Mouse (Mus musculus) MEL (cell line): ENCODE measurements around the gene Mettl23. TPM values are rescaled to one million over a fixed set of nuclear protein-coding genes. Genes with fewer than 3 reads are reported as not detected.

ENCODE experiments used
- DNase-seq: peaks from one replicate; pipeline ENCODE4 v3.0.0; 2011; ENCODE audit warnings: low read depth, low spot score
- H3K27ac ChIP-seq: 2 replicates; pipeline ENCODE4 v1.5.1; 2012; ENCODE audit warnings: low read depth, mild to moderate bottlenecking, control low read depth, low read length, moderate library complexity; ENCODE audit not compliant: control insufficient read depth
- H3K27me3 ChIP-seq, 2 experiments: fragments of 150-350 bp in 1 of 2; sonication (generic) in 1 of 2; 2 replicates each; pipeline ENCODE4 v1.6.1; 2012; ENCODE audit warnings: low read length in 2 of 2, mild to moderate bottlenecking in 2 of 2, improper control_type of control experiment in 1 of 2, moderate library complexity in 1 of 2; ENCODE audit not compliant: insufficient read depth in 2 of 2, control insufficient read depth in 1 of 2
- H3K36me3 ChIP-seq, 2 experiments: 2 replicates each; pipeline ENCODE4 v1.6.1; 2012 to 2014; ENCODE audit warnings: low read length in 2 of 2, improper control_type of control experiment in 1 of 2, inconsistent platforms in 1 of 2, mild to moderate bottlenecking in 1 of 2; ENCODE audit not compliant: insufficient read depth in 2 of 2, control insufficient read depth in 1 of 2
- H3K4me1 ChIP-seq, 2 experiments: fragments of 150-350 bp in 1 of 2; sonication (generic) in 1 of 2; 2 replicates each; pipeline ENCODE4 v1.6.1; 2012; ENCODE audit warnings: low read length in 2 of 2, improper control_type of control experiment in 1 of 2, mild to moderate bottlenecking in 1 of 2; ENCODE audit not compliant: insufficient read depth in 2 of 2, control insufficient read depth in 1 of 2
- H3K4me3 ChIP-seq, 2 experiments: fragments of 150-350 bp in 1 of 2; sonication (generic) in 1 of 2; 2 replicates each; pipeline ENCODE4 v1.5.1; 2012; ENCODE audit warnings: low read depth in 2 of 2, low read length in 2 of 2, mild to moderate bottlenecking in 2 of 2, moderate library complexity in 2 of 2, control low read depth in 1 of 2, improper control_type of control experiment in 1 of 2; ENCODE audit not compliant: control insufficient read depth in 1 of 2, insufficient read depth in 1 of 2
- H3K79me2 ChIP-seq: 2 replicates; pipeline ENCODE4 v1.6.1; 2012; ENCODE audit warnings: mild to moderate bottlenecking, low read length, moderate library complexity; ENCODE audit not compliant: control insufficient read depth, poor library complexity, insufficient read depth
- H3K9ac ChIP-seq: 2 replicates; pipeline ENCODE4 v1.6.1; 2012; ENCODE audit warnings: low read depth, mild to moderate bottlenecking, control low read depth, low read length, moderate library complexity; ENCODE audit not compliant: control insufficient read depth, poor library complexity, severe bottlenecking
- H3K9me3 ChIP-seq: fragments of 150-350 bp; sonication (generic); replicated peaks from 2 replicates; pipeline ENCODE4 v1.6.1; 2012; ENCODE audit warnings: mild to moderate bottlenecking, low read length, improper control_type of control experiment, moderate library complexity; ENCODE audit not compliant: insufficient read depth
- BHLHE40 ChIP-seq: IDR thresholded peaks from 2 replicates; pipeline ENCODE4 v1.6.1; 2012; ENCODE audit warnings: low read depth, mild to moderate bottlenecking, inconsistent platforms, low read length, improper control_type of control experiment, borderline replicate concordance
- CHD1 ChIP-seq: IDR thresholded peaks from 2 replicates; pipeline ENCODE4 v1.6.1; 2012; ENCODE audit warnings: low read depth, mild to moderate bottlenecking, inconsistent platforms, low read length, improper control_type of control experiment
- CHD2 ChIP-seq: IDR thresholded peaks from 2 replicates; pipeline ENCODE4 v1.6.1; 2011; ENCODE audit warnings: low read length, improper control_type of control experiment
- CTCF ChIP-seq, 3 experiments: IDR thresholded peaks in 2 of 3; conservative IDR thresholded peaks in 1 of 3; 2 replicates each; pipeline ENCODE4 v1.5.1; 2011 to 2012; ENCODE audit warnings: low read length in 3 of 3, low read depth in 2 of 3, mild to moderate bottlenecking in 2 of 3, improper control_type of control experiment in 1 of 3, inconsistent platforms in 1 of 3, mixed read lengths in 1 of 3, moderate library complexity in 1 of 3; ENCODE audit not compliant: control insufficient read depth in 1 of 3, insufficient read depth in 1 of 3, poor library complexity in 1 of 3, severe bottlenecking in 1 of 3
- E2F4 ChIP-seq: IDR thresholded peaks from 2 replicates; pipeline ENCODE4 v1.6.1; 2011; ENCODE audit warnings: low read depth, low read length, improper control_type of control experiment, borderline replicate concordance
- ELF1 ChIP-seq: IDR thresholded peaks from 2 replicates; pipeline ENCODE4 v1.6.1; 2014; ENCODE audit warnings: low read depth, mild to moderate bottlenecking, inconsistent platforms, low read length, improper control_type of control experiment, moderate library complexity
- EP300 ChIP-seq, 2 experiments: IDR thresholded peaks; 2 replicates each; pipeline ENCODE4 v1.6.1; 2011; ENCODE audit warnings: improper control_type of control experiment in 2 of 2, low read length in 2 of 2, low read depth in 1 of 2, mild to moderate bottlenecking in 1 of 2
- GABPA ChIP-seq: IDR thresholded peaks from 2 replicates; pipeline ENCODE4 v1.6.1; 2012; ENCODE audit warnings: low read depth, mild to moderate bottlenecking, inconsistent platforms, low read length, improper control_type of control experiment, moderate library complexity
- HCFC1 ChIP-seq: IDR thresholded peaks from 2 replicates; pipeline ENCODE4 v1.6.1; 2012; ENCODE audit warnings: low read depth, mild to moderate bottlenecking, inconsistent platforms, low read length, improper control_type of control experiment, moderate library complexity
- KAT2A ChIP-seq: conservative IDR thresholded peaks from 2 replicates; pipeline ENCODE4 v1.6.1; 2012; ENCODE audit warnings: low read depth, low read length, improper control_type of control experiment, inconsistent platforms
- MAX ChIP-seq: IDR thresholded peaks from 2 replicates; pipeline ENCODE4 v1.6.1; 2011; ENCODE audit warnings: low read length, improper control_type of control experiment
- MEF2A ChIP-seq: IDR thresholded peaks from 2 replicates; pipeline ENCODE4 v1.6.1; 2014; ENCODE audit warnings: low read depth, mild to moderate bottlenecking, inconsistent platforms, low read length, improper control_type of control experiment; ENCODE audit not compliant: poor library complexity, insufficient replicate concordance, severe bottlenecking; ENCODE audit errors: extremely low read depth
- MXI1 ChIP-seq: IDR thresholded peaks from 2 replicates; pipeline ENCODE4 v1.6.1; 2011; ENCODE audit warnings: mild to moderate bottlenecking, low read depth, low read length, improper control_type of control experiment
- MYB ChIP-seq: IDR thresholded peaks from 2 replicates; pipeline ENCODE4 v1.6.1; 2011; ENCODE audit warnings: mild to moderate bottlenecking, low read depth, low read length, improper control_type of control experiment
- NELFE ChIP-seq: IDR thresholded peaks from 2 replicates; pipeline ENCODE4 v1.6.1; 2011; ENCODE audit warnings: low read depth, low read length, improper control_type of control experiment
- NRF1 ChIP-seq: IDR thresholded peaks from 2 replicates; pipeline ENCODE4 v1.6.1; 2014; ENCODE audit warnings: low read depth, mild to moderate bottlenecking, inconsistent platforms, low read length, improper control_type of control experiment, moderate library complexity; ENCODE audit not compliant: poor library complexity, insufficient read depth, severe bottlenecking
- RCOR1 ChIP-seq: IDR thresholded peaks from 2 replicates; pipeline ENCODE4 v1.6.1; 2012; ENCODE audit warnings: low read depth, mild to moderate bottlenecking, inconsistent platforms, low read length, improper control_type of control experiment
- TAL1 ChIP-seq: IDR thresholded peaks from 2 replicates; pipeline ENCODE4 v1.6.1; 2012; ENCODE audit warnings: mild to moderate bottlenecking, inconsistent platforms, low read length, moderate library complexity, mixed read lengths
- USF1 ChIP-seq: IDR thresholded peaks from 2 replicates; pipeline ENCODE4 v1.6.1; 2014; ENCODE audit warnings: low read depth, mild to moderate bottlenecking, inconsistent platforms, low read length, improper control_type of control experiment, moderate library complexity
- ZKSCAN1 ChIP-seq: IDR thresholded peaks from 2 replicates; pipeline ENCODE4 v1.6.1; 2012; ENCODE audit warnings: low read depth, mild to moderate bottlenecking, inconsistent platforms, low read length, improper control_type of control experiment, moderate library complexity
- ZMIZ1 ChIP-seq: IDR thresholded peaks from 2 replicates; pipeline ENCODE4 v1.6.1; 2012; ENCODE audit warnings: low read depth, mild to moderate bottlenecking, inconsistent platforms, low read length, improper control_type of control experiment, moderate library complexity
- polyA plus RNA-seq, 2 experiments: library from polyadenylated mRNA; stranded (reverse) in 1 of 2; unstranded in 1 of 2; fragments of >175 nt in 1 of 2; fragments of >200 nt in 1 of 2; gene quantifications; 2 replicates each; pipeline versions ENCODE4 v1.2.1 to v1.2.4; 2012; ENCODE audit warnings: low replicate concordance in 2 of 2, low read depth in 1 of 2; ENCODE audit not compliant: insufficient read length in 2 of 2, insufficient read depth in 1 of 2, missing spikeins in 1 of 2
- total RNA-seq: library from RNA; depleted of rRNA; stranded (reverse); fragments of 300-350 nt; gene quantifications from 2 replicates; pipeline ENCODE4 v1.2.3, GENCODE M21; 2012

Gene Mettl23
- total and polyA plus RNA-seq, 3 experiments = 58.5 to 69.9 TPM; not detected in 1

DNA sequence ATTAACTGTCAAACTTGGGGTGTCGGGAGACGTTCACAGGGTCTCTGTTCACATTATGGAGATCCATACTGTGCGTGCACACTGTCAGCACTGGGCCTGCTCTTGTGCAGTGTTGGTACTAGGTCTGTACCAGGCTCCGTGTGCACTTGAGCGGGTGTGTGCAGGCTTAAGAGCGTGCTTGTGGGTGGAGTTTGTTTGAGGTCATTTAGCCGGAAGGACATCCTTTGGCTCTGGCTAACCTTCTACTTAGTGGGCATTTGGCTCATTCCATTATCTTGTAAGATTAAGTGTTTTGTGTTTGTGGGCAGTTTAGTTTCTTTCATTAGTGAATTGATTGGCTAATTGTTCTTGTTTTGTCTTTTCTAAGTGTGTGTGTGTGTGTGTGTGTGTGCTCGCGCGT is 39.4 kb downstream of the Mettl23 start:
- Histone ChIP-seq H3K79me2 (no peaks in the 10 kb centered on the region), H3K4me1 (no peaks in the 10 kb centered on the region), H3K27me3 (no peaks in the 10 kb centered on the region), H3K4me3 (no peak overlapping the region), H3K9me3 (no peaks in the 10 kb centered on the region), H3K27ac (no peak overlapping the region), H3K9ac (no peak overlapping the region), H3K36me3 (no peaks in the 10 kb centered on the region)
- DNase-seq = no peak
- TF ChIP-seq MEF2A (no peak), MAX (no peak), NELFE (no peak), EP300 (IDR thresholded peaks at IDR 0.05; ENCODE audit: low read depth in 1 of 2, low read length in 2 of 2) (no peak), CHD2 (no peak), BHLHE40 (no peak), ZMIZ1 (no peak), NRF1 (no peak), TAL1 (no peak), RCOR1 (no peak), GABPA (no peak), CTCF (IDR thresholded peaks at IDR 0.05 in 2 of 3, conservative IDR thresholded peaks at IDR 0.05 in 1 of 3; ENCODE audit: control insufficient read depth in 1 of 3, insufficient read depth in 1 of 3, low read depth in 2 of 3, low read length in 3 of 3, poor library complexity in 1 of 3, severe bottlenecking in 1 of 3) (no peak), MYB (no peak)

DNA sequence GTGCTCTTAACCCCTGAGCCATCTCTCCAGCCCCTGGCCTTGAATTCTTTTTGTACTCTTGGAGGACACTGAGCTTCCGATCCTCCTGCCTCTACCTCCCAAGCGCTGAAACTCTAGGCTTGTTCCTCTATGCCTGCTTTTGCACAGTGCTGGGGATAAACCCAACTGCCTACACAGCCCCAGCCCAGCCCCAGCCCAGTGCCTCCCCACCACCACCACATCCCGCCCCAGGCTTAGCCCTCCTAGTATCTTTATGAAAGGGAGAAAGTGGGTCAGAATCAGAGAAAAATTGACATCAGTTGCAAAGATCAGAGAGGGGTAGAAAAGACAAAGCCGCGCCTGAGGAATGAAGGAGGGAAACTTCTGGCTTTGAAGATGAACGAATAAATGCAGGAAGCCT is 41.0 kb downstream of the Mettl23 start:
- H3K79me2 ChIP-seq = no peaks in the 10 kb centered on the region
- no peaks in the 10 kb centered on the region for H3K4me1 ChIP-seq
- TF ChIP-seq MXI1 (no peak), NELFE (no peak), RCOR1 (no peak), MEF2A (no peak), ZKSCAN1 (no peak), ZMIZ1 (no peak), CHD1 (no peak), ELF1 (no peak), E2F4 (no peak), KAT2A (no peak), USF1 (no peak), HCFC1 (no peak), NRF1 (no peak), EP300 (IDR thresholded peaks at IDR 0.05; ENCODE audit: low read depth in 1 of 2, low read length in 2 of 2) (no peak)
- H3K27ac ChIP-seq = no peak overlapping the region
- no peaks in the 10 kb centered on the region for H3K36me3 ChIP-seq
- H3K9me3 ChIP-seq = no peaks in the 10 kb centered on the region
- DNase-seq = no peak
- no peak overlapping the region for H3K4me3 ChIP-seq
- no peak overlapping the region for H3K9ac ChIP-seq
- peaks cover 0 to 2% of the 10 kb centered on the region in 2 experiments; a peak in 1 of 4 replicates for H3K27me3 ChIP-seq
